Mouse (Mus musculus) embryonic facial prominence, embryonic 11.5 days (tissue): ENCODE data around the gene Eva1b. TPM values are rescaled to one million over a fixed set of nuclear protein-coding genes. Genes with fewer than 3 reads are reported as not detected.
"Not testable (repeated sequence)": the region's sequence is repeated elsewhere in the genome, so short reads cannot be mapped to it uniquely, and the experiment has no call there.

Experiments used
- ATAC-seq: fragments of 200-750 bp; cut with Nextera tagmentation; replicated peaks from 2 replicates; pipeline ENCODE4 v1.8.0; 2017; ENCODE audit warnings: low read depth; ENCODE audit not compliant: insufficient number of reproducible peaks, low FRiP score, low TSS enrichment
- DNase-seq: peaks from one replicate; pipeline ENCODE4 v3.0.0-alpha.2; 2015; ENCODE audit warnings: low spot score
- H3K27ac ChIP-seq: fragments of 300-500 bp; sonication (generic); replicated peaks from 2 replicates; pipeline ENCODE4 v1.5.1; 2014; ENCODE audit warnings: mild to moderate bottlenecking, low read depth, low read length, control low read depth
- H3K27me3 ChIP-seq: fragments of 300-500 bp; sonication (generic); 2 replicates; pipeline ENCODE4 v1.6.1; 2014; ENCODE audit warnings: mild to moderate bottlenecking, low read length, moderate library complexity, mixed read lengths; ENCODE audit not compliant: control insufficient read depth, insufficient read depth
- H3K36me3 ChIP-seq: fragments of 300-500 bp; sonication (generic); replicated peaks from 2 replicates; pipeline ENCODE4 v1.6.1; 2014; ENCODE audit warnings: low read depth, mild to moderate bottlenecking, low read length, moderate library complexity, mixed read lengths; ENCODE audit not compliant: control insufficient read depth, insufficient read depth
- H3K4me1 ChIP-seq: fragments of 300-500 bp; sonication (generic); 2 replicates; pipeline ENCODE4 v1.6.1; 2014; ENCODE audit warnings: low read length, mixed read lengths; ENCODE audit not compliant: control insufficient read depth, insufficient read depth
- H3K4me2 ChIP-seq: fragments of 300-500 bp; sonication (generic); 2 replicates; pipeline ENCODE4 v1.6.1; 2014; ENCODE audit warnings: low read depth, mild to moderate bottlenecking, control low read depth, low read length, moderate library complexity
- H3K4me3 ChIP-seq: fragments of 300-500 bp; sonication (generic); 2 replicates; pipeline ENCODE4 v1.5.1; 2014; ENCODE audit warnings: low read depth, low read length, control low read depth
- H3K9ac ChIP-seq: fragments of 300-500 bp; sonication (generic); replicated peaks from 2 replicates; pipeline ENCODE4 v1.6.1; 2014; ENCODE audit warnings: mild to moderate bottlenecking, control low read depth, low read length
- H3K9me3 ChIP-seq: fragments of 300-500 bp; sonication (generic); replicated peaks from 2 replicates; pipeline ENCODE4 v1.6.1; 2016; ENCODE audit warnings: mild to moderate bottlenecking, low read length, inconsistent platforms, mixed read lengths; ENCODE audit not compliant: control insufficient read depth
- WGBS: fragments of 180-500 bp; shearing (Covaris S2); extraction: QIAGEN DNeasy Blood & Tissue Kit; methylation state at CpG from one replicate; pipeline ENCODE4 v1.1.7; 2014; 5-methylcytosine and 5-hydroxymethylcytosine counted together
- polyA plus RNA-seq: library from polyadenylated mRNA; unstranded; fragments of >200 nt; fragmentation: Nextera tagmentation; extraction: Ambion mirVana; gene quantifications from 2 replicates; pipeline ENCODE4 v1.2.1, GENCODE M21; 2014

Eva1b gene
- polyA plus RNA-seq, 1 experiment from 2014 or later = 48.9 TPM

- DNase-seq (no peak), ATAC-seq (no peak)
- WGBS = 49% methylated on average over 9 of the region's 9 CpGs
- no peaks in the 10 kb centered on the region for H3K27me3 ChIP-seq
- no peaks in the 10 kb centered on the region; the same call in 1 of the 2 replicates for H3K4me1 ChIP-seq
- H3K27ac ChIP-seq = no peak overlapping the region
- peak overlapping the region; percentile 61 for H3K4me3 ChIP-seq
- H3K9me3 ChIP-seq = no peaks in the 10 kb centered on the region
- H3K4me2 ChIP-seq = peak overlapping the region; percentile 99
- peaks cover 3% of the 10 kb centered on the region for H3K36me3 ChIP-seq
- peak overlapping the region; percentile 78; the same call in 1 of the 2 replicates for H3K9ac ChIP-seq
These were observed 14.4 kb downstream of the Eva1b start for GRCm38 (mm10) chr4:126161986-126162385.

DNA sequence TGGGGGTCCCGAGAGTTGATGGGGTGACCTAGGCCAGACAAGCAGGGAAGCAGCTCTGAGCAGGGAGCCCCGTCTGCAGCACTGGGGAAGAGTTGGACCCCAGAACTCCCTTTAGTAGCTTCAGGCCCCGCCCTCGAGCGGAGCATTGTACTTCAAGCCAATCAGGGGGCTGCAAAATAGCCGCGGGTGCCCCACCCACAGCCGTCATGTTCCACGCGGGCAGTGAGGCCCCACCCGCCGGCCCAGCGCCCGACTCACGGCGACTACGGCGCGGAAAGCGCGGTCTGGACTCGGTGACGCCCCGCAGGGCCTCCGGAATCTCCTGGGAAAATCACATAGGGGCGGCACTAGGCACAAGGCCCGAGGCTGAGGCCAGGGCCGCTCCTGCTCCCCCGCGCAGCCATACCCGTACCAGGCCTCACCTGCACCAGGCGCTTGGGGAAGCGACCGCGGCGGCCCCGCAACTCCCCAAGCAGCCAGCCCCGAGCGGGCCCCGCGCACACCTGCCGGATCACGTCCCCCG, 15.1 kb downstream of the Eva1b start:
- H3K4me3 ChIP-seq = peak overlapping the region; percentile 61
- peak; percentile 84 for ATAC-seq
- peak overlapping the region; percentile 78 for H3K9ac ChIP-seq
- no peaks in the 10 kb centered on the region; the same call in 1 of the 2 replicates for H3K4me1 ChIP-seq
- H3K9me3 ChIP-seq = no peaks in the 10 kb centered on the region
- H3K27ac ChIP-seq = 0 out of 2 replicates have a peak overlapping the region, but pooled peaks have one; percentile 35
- H3K4me2 ChIP-seq = peak overlapping the region; percentile 99
- peaks cover 5% of the 10 kb centered on the region for H3K36me3 ChIP-seq
- no peaks in the 10 kb centered on the region for H3K27me3 ChIP-seq
- WGBS = 1% methylated on average over 41 of the region's 44 CpGs
- peak; percentile 86 for DNase-seq

- Histone ChIP-seq H3K27ac (0 out of 2 replicates have a peak within 1 kb of the TSS, but pooled peaks have one; percentile 35), H3K36me3 (peaks cover 5% of the 10 kb centered on the region), H3K9ac (peak within 1 kb of the TSS; percentile 78), H3K4me1 (no peaks in the 10 kb centered on the region; the same call in 1 of the 2 replicates), H3K27me3 (no peaks in the 10 kb centered on the region), H3K9me3 (no peaks in the 10 kb centered on the region), H3K4me3 (peak within 1 kb of the TSS; percentile 61), H3K4me2 (peak within 1 kb of the TSS; percentile 99)
- whole genome bisulfite sequencing = 9% methylated on average over 22 of the region's 22 CpGs
- DNase-seq (peak; percentile 12), ATAC-seq (peak; percentile 48)
These were observed 15.6 kb downstream of the Eva1b start, which contains the start of gene Sh3d21 for GRCm38 (mm10) chr4:126163067-126163659. Sh3d21 (minus strand) TSS chr4:126163491.

DNA sequence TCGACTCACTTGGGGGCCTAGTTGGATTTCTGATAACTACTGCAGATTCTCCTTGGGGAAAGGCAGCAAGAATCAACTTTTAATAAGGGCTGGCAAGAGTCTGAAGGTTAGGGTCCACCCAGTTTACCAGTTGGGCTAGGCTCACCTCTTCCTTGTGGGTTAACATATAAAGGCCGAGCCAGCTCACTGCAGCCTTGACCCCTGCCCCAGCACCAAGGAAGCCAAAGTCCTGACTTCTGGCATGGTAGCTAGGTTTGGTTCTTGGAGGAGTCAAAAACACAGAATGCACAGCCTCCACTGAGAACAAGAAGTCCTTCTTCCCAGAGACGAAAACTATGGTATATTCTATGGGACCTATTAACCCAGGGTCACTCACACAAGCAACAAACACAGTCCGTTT, 16.1 kb downstream of the Eva1b start:
- peaks cover 5% of the 10 kb centered on the region for H3K36me3 ChIP-seq
- peak overlapping the region; percentile 99 for H3K4me2 ChIP-seq
- no peaks in the 10 kb centered on the region; the same call in 1 of the 2 replicates for H3K4me1 ChIP-seq
- no peak overlapping the region for H3K9ac ChIP-seq
- WGBS = 45% methylated on average over 4 of the region's 4 CpGs
- DNase-seq = no peak
- no peak for ATAC-seq
- no peak overlapping the region for H3K27ac ChIP-seq
- H3K9me3 ChIP-seq = no peaks in the 10 kb centered on the region
- no peaks in the 10 kb centered on the region for H3K27me3 ChIP-seq
- H3K4me3 ChIP-seq = no peak overlapping the region

DNA sequence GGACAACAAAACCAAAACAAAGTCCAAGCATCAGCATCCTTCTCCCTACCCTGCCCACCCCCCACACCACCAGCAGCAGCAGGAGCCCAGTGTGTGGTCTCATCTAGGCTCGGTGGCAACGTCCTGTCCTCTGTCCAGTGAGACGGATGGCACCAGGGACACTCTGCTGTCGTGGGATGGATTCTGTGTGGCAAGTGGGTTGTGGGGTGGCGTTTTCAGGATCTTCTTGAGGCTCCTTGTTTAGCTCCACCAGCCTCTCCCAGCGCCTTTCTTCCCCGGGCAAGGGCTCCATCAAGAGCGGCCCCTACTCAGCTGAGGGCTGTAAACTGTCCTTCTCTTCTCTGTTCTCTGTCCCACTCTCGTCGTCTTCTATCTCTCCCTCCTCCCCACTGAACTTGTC, 17.5 kb downstream of the Eva1b start:
- H3K4me1 ChIP-seq, DNase-seq, H3K27me3 ChIP-seq, H3K9ac ChIP-seq, H3K4me3 ChIP-seq, H3K4me2 ChIP-seq, H3K9me3 ChIP-seq, H3K27ac ChIP-seq, ATAC-seq: not testable (repeated sequence)
- peaks cover 15% of the 10 kb centered on the region for H3K36me3 ChIP-seq
- 75% methylated on average over 8 of the region's 10 CpGs for WGBS

DNA sequence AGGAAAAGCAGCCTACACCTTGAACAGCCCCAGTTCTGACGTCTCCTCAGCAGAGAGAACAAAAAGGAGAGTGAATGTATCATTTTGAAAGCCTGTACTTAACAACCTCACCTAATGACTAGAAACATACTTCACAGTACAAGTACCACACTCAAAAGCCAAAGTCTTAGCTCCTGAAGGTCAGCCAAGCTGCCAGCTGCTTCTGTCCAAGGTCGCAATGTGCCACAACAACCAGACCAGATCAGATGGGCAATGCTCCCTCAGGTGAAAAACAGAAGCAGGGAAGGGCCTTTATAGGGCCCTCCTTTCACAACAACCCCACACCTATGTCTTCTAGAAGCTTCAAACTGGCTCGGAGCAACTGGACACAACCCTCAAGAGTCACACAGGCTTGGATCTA, 18.5 kb downstream of the Eva1b start:
- Histone ChIP-seq H3K27ac (no peak overlapping the region), H3K27me3 (no peaks in the 10 kb centered on the region), H3K4me1 (no peaks in the 10 kb centered on the region; the same call in 1 of the 2 replicates), H3K4me3 (no peak overlapping the region), H3K9me3 (no peaks in the 10 kb centered on the region), H3K9ac (no peak overlapping the region), H3K4me2 (no peak overlapping the region), H3K36me3 (peaks cover 15% of the 10 kb centered on the region)
- DNase-seq (no peak), ATAC-seq (no peak)
- WGBS = 77% methylated on average over 3 of the region's 3 CpGs

DNA sequence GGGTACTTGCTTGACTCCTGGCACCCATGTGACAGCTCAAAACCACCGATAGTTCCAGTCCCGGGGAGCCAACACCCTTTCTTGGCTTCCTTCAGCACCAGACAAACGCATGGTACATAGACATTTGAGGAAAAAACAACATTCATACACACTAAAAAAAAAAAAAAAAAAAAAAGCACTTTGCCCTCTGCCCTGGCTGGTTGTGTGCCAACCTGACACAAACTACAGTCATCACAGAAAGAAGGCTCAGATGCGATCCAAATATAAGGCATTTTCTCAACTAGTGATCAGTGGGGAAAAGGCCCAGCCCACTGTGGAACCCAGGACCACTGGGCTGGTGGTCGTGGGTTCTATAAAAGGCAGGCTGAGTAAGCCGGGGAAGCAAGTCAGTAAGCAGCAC, 21.3 kb downstream of the Eva1b start:
- Histone ChIP-seq H3K4me3 (no peak overlapping the region), H3K4me2 (no peak overlapping the region), H3K36me3 (peaks cover 19% of the 10 kb centered on the region), H3K27me3 (no peaks in the 10 kb centered on the region), H3K27ac (no peak overlapping the region), H3K9ac (no peak overlapping the region), H3K4me1 (no peaks in the 10 kb centered on the region), H3K9me3 (no peaks in the 10 kb centered on the region)
- no peak for DNase-seq
- WGBS = 93% methylated on average over 6 of the region's 6 CpGs
- no peak for ATAC-seq

GRCm38 (mm10) chr4:126170737-126171136, 23.2 kb downstream of the Eva1b start:
- H3K4me3 ChIP-seq, H3K4me1 ChIP-seq, H3K27ac ChIP-seq, H3K9me3 ChIP-seq, H3K4me2 ChIP-seq, DNase-seq, H3K27me3 ChIP-seq, ATAC-seq, H3K9ac ChIP-seq: not testable (repeated sequence)
- peaks cover 19% of the 10 kb centered on the region for H3K36me3 ChIP-seq
- 97% methylated on average over 5 of the region's 5 CpGs for WGBS
